Mouse (Mus musculus) G1E (cell line): Measurements from ENCODE around the gene Clstn1. TPM values are rescaled to one million over a fixed set of nuclear protein-coding genes. Genes with fewer than 3 reads are reported as not detected.

Source experiments
- ATAC-seq: 2 replicates; pipeline ENCODE4 v1.8.0; 2016; ENCODE audit warnings: mild to moderate bottlenecking; ENCODE audit not compliant: insufficient number of reproducible peaks, poor library complexity, low FRiP score, severe bottlenecking; ENCODE audit errors: extremely low read depth
- DNase-seq: peaks from one replicate; pipeline ENCODE4 v3.0.0; 2012; ENCODE audit warnings: low spot score
- H3K27me3 ChIP-seq: 2 replicates; pipeline ENCODE4 v1.6.1; 2012; ENCODE audit warnings: mild to moderate bottlenecking, low read length, inconsistent platforms; ENCODE audit not compliant: insufficient read depth
- H3K36me3 ChIP-seq: replicated peaks from 2 replicates; pipeline ENCODE3; 2012; ENCODE audit warnings: mild to moderate bottlenecking, inconsistent platforms
- H3K4me1 ChIP-seq: 2 replicates; pipeline ENCODE4 v1.6.1; 2012; ENCODE audit warnings: low read depth, low read length, inconsistent platforms, mixed read lengths; ENCODE audit not compliant: insufficient read depth
- H3K4me3 ChIP-seq: 2 replicates; pipeline ENCODE4 v1.5.1; 2012; ENCODE audit warnings: low read depth, mild to moderate bottlenecking, inconsistent platforms, low read length, moderate library complexity, mixed read lengths
- H3K9me3 ChIP-seq: replicated peaks from 2 replicates; pipeline ENCODE4 v1.6.1; 2012; ENCODE audit warnings: inconsistent platforms
- CTCF ChIP-seq: IDR thresholded peaks from 2 replicates; pipeline ENCODE4 v1.5.1; 2012; ENCODE audit warnings: low read depth, low read length, inconsistent platforms, mixed read lengths
- GATA1 ChIP-seq: IDR thresholded peaks from 2 replicates; pipeline ENCODE4 v1.6.1; 2012; ENCODE audit warnings: borderline replicate concordance, low read length, inconsistent platforms, mixed read lengths
- GATA2 ChIP-seq: IDR thresholded peaks from 2 replicates; pipeline ENCODE4 v1.6.1; 2012; ENCODE audit warnings: low read depth, low read length, inconsistent platforms, borderline replicate concordance
- POLR2AphosphoS5 ChIP-seq: IDR thresholded peaks from 2 replicates; pipeline ENCODE4 v1.6.1; 2012; ENCODE audit warnings: low read depth, low read length, inconsistent platforms; ENCODE audit not compliant: insufficient replicate concordance
- TAL1 ChIP-seq: conservative IDR thresholded peaks from 2 replicates; pipeline ENCODE4 v1.6.1; 2012; ENCODE audit warnings: low read depth, low read length, inconsistent platforms, mixed read lengths
- polyA plus RNA-seq: library from polyadenylated mRNA; stranded (reverse); fragments of >175 nt; gene quantifications from 2 replicates; pipeline ENCODE4 v1.2.3, GENCODE M21; 2012
- total RNA-seq, 2 experiments: library from RNA; stranded (forward) in 1 of 2; stranded (reverse) in 1 of 2; fragments of 200-1000 nt in 1 of 2; fragments of >200 nt in 1 of 2; fragmentation: Nextera tagmentation in 1 of 2; gene quantifications; 2 replicates each; pipeline ENCODE4 v1.2.3; 2014 to 2017

Gene Clstn1
- total and polyA plus RNA-seq, 3 experiments, result 0.22 to 2.5 (median 0.38) TPM

GRCm38 (mm10) chr4:149621286-149621685 is 35.0 kb downstream of the Clstn1 start:
- H3K27me3 ChIP-seq, result peaks cover 21% of the 10 kb centered on the region
- no peaks in the 10 kb centered on the region for H3K4me1 ChIP-seq
- H3K36me3 ChIP-seq, result no peaks in the 10 kb centered on the region
- ATAC-seq, result no peak
- H3K9me3 ChIP-seq, result no peaks in the 10 kb centered on the region
- no peak overlapping the region for H3K4me3 ChIP-seq
- no peak for DNase-seq
- TF ChIP-seq CTCF (no peak), TAL1 (no peak), GATA1 (no peak), POLR2AphosphoS5 (no peak), GATA2 (no peak)

GRCm38 (mm10) chr4:149623711-149624110 is 37.4 kb downstream of the Clstn1 start:
- TF ChIP-seq GATA1 (no peak), POLR2AphosphoS5 (no peak), TAL1 (no peak), GATA2 (no peak), CTCF (no peak)
- Histone ChIP-seq H3K27me3 (peaks cover 21% of the 10 kb centered on the region), H3K9me3 (no peaks in the 10 kb centered on the region), H3K4me3 (no peak overlapping the region), H3K4me1 (no peaks in the 10 kb centered on the region), H3K36me3 (no peaks in the 10 kb centered on the region)
- ATAC-seq (no peak), DNase-seq (no peak)

- H3K36me3 ChIP-seq, result no peaks in the 10 kb centered on the region
- no peak for TF ChIP-seq POLR2AphosphoS5
- ATAC-seq, result no peak
Observed at GRCm38 (mm10) chr4:149626809-149627208, 40.5 kb downstream of the Clstn1 start.

GRCm38 (mm10) chr4:149628372-149628771 is 42.1 kb downstream of the Clstn1 start:
- ATAC-seq (no peak), DNase-seq (peak; percentile 29)
- H3K27me3 ChIP-seq, result peaks cover 9% of the 10 kb centered on the region; the same call in 1 of the 2 replicates
- H3K36me3 ChIP-seq, result no peaks in the 10 kb centered on the region
- peaks cover 14% of the 10 kb centered on the region for H3K4me1 ChIP-seq
- H3K9me3 ChIP-seq, result no peaks in the 10 kb centered on the region
- TF ChIP-seq CTCF (peak; percentile 50), GATA1 (no peak), POLR2AphosphoS5 (no peak), GATA2 (no peak), TAL1 (no peak)
- H3K4me3 ChIP-seq, result no peak overlapping the region

More at GRCm38 (mm10) chr4:149626809-149627208, 40.5 kb downstream of the Clstn1 start:
- no peak overlapping the region for H3K4me3 ChIP-seq
- peaks cover 11% of the 10 kb centered on the region; the same call in 1 of the 2 replicates for H3K27me3 ChIP-seq
- H3K9me3 ChIP-seq, result no peaks in the 10 kb centered on the region
- peaks cover 2% of the 10 kb centered on the region; the same call in 1 of the 2 replicates for H3K4me1 ChIP-seq
- no peak for DNase-seq

GRCm38 (mm10) chr4:149628810-149629209 is 42.5 kb downstream of the Clstn1 start:
- no peak for ATAC-seq
- peaks cover 5% of the 10 kb centered on the region; the same call in 1 of the 2 replicates for H3K27me3 ChIP-seq
- H3K4me1 ChIP-seq, result peaks cover 14% of the 10 kb centered on the region
- no peak overlapping the region for H3K4me3 ChIP-seq
- no peaks in the 10 kb centered on the region for H3K9me3 ChIP-seq
- DNase-seq, result no peak
- H3K36me3 ChIP-seq, result no peaks in the 10 kb centered on the region
- TF ChIP-seq CTCF (no peak), GATA2 (no peak)

- TF ChIP-seq POLR2AphosphoS5 (no peak), TAL1 (no peak), GATA1 (no peak), GATA2 (no peak), CTCF (no peak)
- H3K4me3 ChIP-seq, result no peak overlapping the region
- ATAC-seq, result no peak
Observed at GRCm38 (mm10) chr4:149632670-149633307, 46.5 kb downstream of the Clstn1 start.

GRCm38 (mm10) chr4:149634157-149634556 is 47.9 kb downstream of the Clstn1 start:
- Histone ChIP-seq H3K36me3 (peaks cover 15% of the 10 kb centered on the region), H3K9me3 (no peaks in the 10 kb centered on the region), H3K4me1 (peaks cover 22% of the 10 kb centered on the region), H3K27me3 (no peaks in the 10 kb centered on the region), H3K4me3 (no peak overlapping the region)
- DNase-seq (no peak), ATAC-seq (no peak)
- TF ChIP-seq GATA2, result no peak
- TF ChIP-seq GATA1, result no peak
- no peak for TF ChIP-seq CTCF
- TF ChIP-seq TAL1, result no peak
- no peak for TF ChIP-seq POLR2AphosphoS5

More at GRCm38 (mm10) chr4:149632670-149633307, 46.5 kb downstream of the Clstn1 start:
- DNase-seq, result no peak
- Histone ChIP-seq H3K27me3 (no peaks in the 10 kb centered on the region), H3K9me3 (no peaks in the 10 kb centered on the region), H3K4me1 (peaks cover 22% of the 10 kb centered on the region), H3K36me3 (peaks cover 3% of the 10 kb centered on the region)
